Mouse (Mus musculus) stomach, postnatal 0 days (tissue): Measurements from ENCODE around the gene Ubash3b.

Experiments
- CTCF ChIP-seq: IDR thresholded peaks from 2 replicates; pipeline ENCODE4 v1.5.1; 2016; ENCODE audit warnings: antibody characterized with exemption, low read depth, mild to moderate bottlenecking, moderate library complexity
- EP300 ChIP-seq: optimal IDR thresholded peaks from 2 replicates; pipeline ENCODE3; 2016; ENCODE audit warnings: antibody characterized with exemption

DNA sequence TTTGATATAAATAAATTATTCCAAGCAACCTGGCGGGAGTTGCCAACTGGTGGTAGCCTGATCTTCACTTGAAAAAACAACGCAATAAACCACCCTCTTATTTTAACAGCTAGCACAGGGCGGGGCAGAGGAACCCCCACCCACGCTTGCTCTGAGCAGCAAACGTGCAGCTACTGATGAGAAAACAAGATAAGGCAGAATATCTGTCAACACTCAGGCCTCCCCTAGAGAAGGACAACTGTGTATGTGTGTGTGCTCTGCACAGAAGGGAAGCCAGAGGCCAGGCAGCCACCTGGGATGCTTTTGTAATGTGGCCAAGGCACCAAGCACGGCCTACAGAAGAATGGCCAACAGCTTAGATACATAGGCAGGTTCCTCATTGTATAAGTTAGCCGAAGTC lies 43.4 kb downstream of the Ubash3b start:
- no peak for TF ChIP-seq EP300
- no peak for TF ChIP-seq CTCF
